Mouse (Mus musculus): ENCODE results near the gene Ldlrad3.

The Ldlrad3 gene

GRCm38 (mm10) chr2:102142654-102143271 lies 43.4 kb downstream of the Ldlrad3 start:
- no peak for DNase-seq (ENCODE audit: low spot score)

GRCm38 (mm10) chr2:102142197-102142623 lies 44.0 kb downstream of the Ldlrad3 start:
- peak; percentile 94 for DNase-seq (ENCODE audit: low spot score)

- DNase-seq (ENCODE audit: low spot score): no peak
Observed at GRCm38 (mm10) chr2:102141199-102141598, 45.0 kb downstream of the Ldlrad3 start.

GRCm38 (mm10) chr2:102137922-102138321 lies 48.3 kb downstream of the Ldlrad3 start:
- no peak for DNase-seq (ENCODE audit: low spot score)

- DNase-seq (ENCODE audit: low spot score): no peak
Observed at GRCm38 (mm10) chr2:102136184-102136583, 50.0 kb downstream of the Ldlrad3 start.

- DNase-seq (ENCODE audit: low spot score): peak; percentile 42
Observed at GRCm38 (mm10) chr2:102134510-102135262, 51.5 kb downstream of the Ldlrad3 start.

- no peak for DNase-seq (ENCODE audit: low spot score)
Observed at GRCm38 (mm10) chr2:102132945-102133558, 53.1 kb downstream of the Ldlrad3 start.

GRCm38 (mm10) chr2:102130198-102130845 lies 55.9 kb downstream of the Ldlrad3 start:
- DNase-seq (ENCODE audit: low spot score): peak; percentile 68

- peak; percentile 36 for DNase-seq (ENCODE audit: low spot score)
Observed at GRCm38 (mm10) chr2:102129235-102129634, 57.0 kb downstream of the Ldlrad3 start.

GRCm38 (mm10) chr2:102128500-102129030 lies 57.6 kb downstream of the Ldlrad3 start:
- DNase-seq (ENCODE audit: low spot score): no peak

GRCm38 (mm10) chr2:102127791-102128387 lies 58.3 kb downstream of the Ldlrad3 start:
- DNase-seq (ENCODE audit: low spot score): no peak

- no peak for DNase-seq (ENCODE audit: low spot score)
Observed at GRCm38 (mm10) chr2:102127221-102127620, 59.0 kb downstream of the Ldlrad3 start.

GRCm38 (mm10) chr2:102126076-102126475 lies 60.1 kb downstream of the Ldlrad3 start:
- DNase-seq (ENCODE audit: low spot score): no peak

GRCm38 (mm10) chr2:102125042-102125441 lies 61.1 kb downstream of the Ldlrad3 start:
- no peak for DNase-seq (ENCODE audit: low spot score)

- no peak for DNase-seq (ENCODE audit: low spot score)
Observed at GRCm38 (mm10) chr2:102122146-102122515, 64.1 kb downstream of the Ldlrad3 start.

- DNase-seq (ENCODE audit: low spot score): no peak
Observed at GRCm38 (mm10) chr2:102121440-102122145, 64.6 kb downstream of the Ldlrad3 start.

- DNase-seq (ENCODE audit: low spot score): peak; percentile 51
Observed at GRCm38 (mm10) chr2:102119751-102120505, 66.3 kb downstream of the Ldlrad3 start.

GRCm38 (mm10) chr2:102118988-102119460 lies 67.2 kb downstream of the Ldlrad3 start:
- DNase-seq (ENCODE audit: low spot score): no peak

GRCm38 (mm10) chr2:102117402-102117760 lies 68.8 kb downstream of the Ldlrad3 start:
- no peak for DNase-seq (ENCODE audit: low spot score)

Measured in adipocyte (in vitro differentiated cells).